Mouse (Mus musculus): ENCODE results near the gene Dbp. TPM values are rescaled to one million over a fixed set of nuclear protein-coding genes. Genes with fewer than 3 reads are reported as not detected.

Gene Dbp
- 7.4 TPM for polyA plus RNA-seq (2017; shearing (Covaris generic))

DNA sequence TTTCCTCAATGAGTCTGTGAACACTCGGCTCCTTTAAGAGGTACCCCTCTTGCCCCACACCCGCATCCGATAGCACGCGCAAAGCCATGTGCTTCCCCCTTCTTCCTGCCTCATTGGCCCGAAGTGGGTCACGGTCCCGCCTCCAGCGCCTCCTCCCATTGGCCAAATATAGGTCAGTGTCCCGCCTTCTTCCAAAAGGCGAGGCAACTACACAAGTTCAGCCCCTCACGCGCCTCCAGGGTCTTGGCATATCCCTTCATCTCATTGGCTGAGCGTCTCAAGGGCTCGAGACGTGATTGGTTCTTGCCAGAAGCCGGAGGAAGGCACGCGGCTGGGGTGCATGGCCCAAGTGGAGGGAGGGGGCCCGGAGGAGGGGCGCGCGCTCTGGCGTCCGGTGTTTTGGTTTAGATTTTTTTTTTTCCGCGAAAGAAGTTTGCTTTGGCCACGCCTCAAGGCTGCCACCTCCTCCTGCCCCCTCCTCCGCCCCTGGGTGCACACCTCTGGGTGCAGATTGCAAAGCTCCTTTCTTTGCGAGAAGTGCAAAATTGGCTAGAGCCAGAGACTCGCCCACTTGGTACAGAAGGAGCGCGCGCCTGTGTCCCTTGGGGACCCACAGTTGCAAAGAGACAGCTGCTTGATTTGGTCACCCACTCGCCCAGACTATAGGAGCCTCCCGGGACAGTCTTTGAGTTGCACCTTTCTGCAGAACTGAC is at the start of gene Dbp:
Dbp (plus strand) TSS at position 359 of the 713 bp plus-strand sequence.

DNA sequence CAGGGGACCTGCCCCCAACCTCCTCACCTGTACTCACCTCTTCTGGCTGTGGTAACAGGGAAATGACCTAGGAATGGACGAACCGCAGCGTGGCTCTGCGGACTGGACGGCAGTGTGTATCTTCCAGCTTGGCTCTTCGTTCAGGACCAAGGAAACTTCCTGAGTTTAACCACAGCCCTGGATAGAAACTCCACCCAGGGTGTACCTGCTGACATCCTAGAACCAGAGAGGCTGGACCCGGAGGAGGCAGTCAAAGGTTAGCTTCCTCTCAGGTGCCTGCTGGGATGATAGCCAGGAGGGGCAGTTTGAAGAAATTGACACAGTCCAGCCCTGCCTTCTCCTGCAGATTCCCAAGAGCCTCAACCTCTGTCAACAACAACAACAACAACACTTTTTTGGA is 38.7 kb upstream of the Dbp start, which contains the start of gene Fut2:
Fut2 (minus strand) TSS at position 234 of the 400 bp plus-strand sequence.

DNA sequence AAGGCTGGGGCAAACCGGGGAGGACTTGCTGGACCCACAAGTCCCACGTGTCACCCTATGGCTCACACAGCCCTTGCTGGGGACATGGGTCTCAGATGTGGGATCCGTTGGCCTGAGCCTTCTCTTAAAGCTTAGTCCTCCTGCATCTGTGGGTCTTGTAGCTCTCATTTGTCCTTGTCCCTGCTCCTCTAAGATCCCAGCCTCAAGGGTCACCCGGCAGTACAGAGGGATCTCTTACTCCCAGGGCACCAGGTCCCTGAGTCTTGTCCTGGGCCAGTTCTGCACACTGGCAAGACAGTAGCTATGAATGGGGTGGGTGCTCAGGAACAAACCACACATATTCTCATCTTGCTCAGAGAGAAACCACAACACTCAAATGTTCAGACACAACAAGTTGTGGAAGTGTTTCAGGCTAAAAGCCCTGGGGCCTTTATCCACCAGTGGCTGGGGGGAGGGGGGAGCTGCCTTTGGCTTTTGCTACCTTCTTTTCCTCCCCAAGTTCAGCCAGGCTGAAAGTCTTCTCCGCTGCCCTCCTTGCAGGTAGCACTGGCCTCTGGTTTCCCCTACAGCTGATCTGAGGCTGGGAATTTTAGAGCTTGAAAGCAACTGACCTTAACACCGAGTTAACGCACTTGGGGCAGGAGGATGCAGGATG is 21.4 kb upstream of the Dbp start, which contains the start of gene Ntn5:
Ntn5 (plus strand) TSS at position 627 of the 655 bp plus-strand sequence.

DNA sequence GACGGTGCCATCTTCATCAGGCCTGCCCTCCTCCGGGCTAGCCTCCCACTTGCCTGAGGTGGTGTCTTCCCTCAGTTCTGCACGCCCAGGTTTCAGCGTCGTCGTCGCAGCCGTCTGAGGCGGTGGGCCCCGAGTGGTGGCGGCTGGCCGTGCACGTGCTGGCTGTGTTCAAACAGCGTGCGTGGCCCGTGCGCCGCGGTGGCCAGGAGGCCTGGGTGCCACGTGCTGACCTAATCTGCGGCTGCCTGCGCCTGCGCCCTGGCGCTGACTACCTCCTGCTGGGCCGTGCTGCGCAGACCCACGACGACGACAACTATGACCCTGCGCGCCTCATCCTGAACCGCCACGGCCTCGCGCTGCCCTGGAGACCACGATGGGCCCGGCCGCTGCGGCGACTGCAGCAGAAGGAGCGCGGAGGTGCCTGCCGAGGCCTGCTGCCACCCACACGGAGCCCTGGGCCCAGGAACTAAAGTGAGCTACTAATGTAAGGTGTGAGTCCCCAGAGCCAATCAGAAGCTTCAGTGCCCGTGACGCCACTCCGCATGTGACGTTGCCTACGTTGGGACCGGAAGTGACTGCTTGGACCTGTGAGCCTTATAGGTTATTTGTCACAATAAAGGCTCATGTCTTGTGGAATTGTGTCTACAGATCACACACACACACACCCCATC is 10.8 kb upstream of the Dbp start, which contains the start of gene Sec1:
Sec1 (minus strand) TSS at position 482 of the 671 bp plus-strand sequence.

DNA sequence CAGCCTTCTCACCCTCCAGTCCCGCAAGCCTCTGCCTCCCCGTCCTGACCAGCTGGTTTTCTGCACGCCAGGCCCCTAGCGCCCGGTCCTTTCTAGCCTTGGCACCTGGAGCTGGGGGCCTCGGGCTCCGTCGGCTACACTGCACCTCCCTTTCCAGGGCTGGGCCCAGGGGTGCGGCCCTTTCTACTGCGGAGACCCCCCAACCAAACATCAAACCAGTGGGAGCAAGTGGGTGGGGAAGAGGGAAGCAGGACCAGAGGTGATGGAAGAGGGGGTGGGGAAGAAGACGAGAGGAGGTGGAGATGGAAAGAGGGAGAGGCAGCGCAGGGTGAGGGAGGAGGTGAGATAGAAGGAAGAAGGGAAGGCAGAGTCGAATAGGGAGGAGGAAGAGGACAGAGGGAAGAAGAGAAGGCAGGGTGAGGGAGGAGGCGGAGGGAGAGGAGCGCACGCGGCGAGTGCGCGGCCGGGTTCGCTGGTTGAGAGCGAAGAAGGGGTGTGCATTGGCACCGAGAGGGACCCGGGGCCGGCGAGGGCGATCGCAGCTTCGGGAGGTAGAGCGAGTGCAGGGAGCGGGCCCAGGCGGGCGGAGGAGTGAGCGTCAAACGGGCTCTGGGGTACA is 5.3 kb upstream of the Dbp start, which contains the start of gene Car11:
Car11 (plus strand) TSS at position 321 of the 619 bp plus-strand sequence.

DNA sequence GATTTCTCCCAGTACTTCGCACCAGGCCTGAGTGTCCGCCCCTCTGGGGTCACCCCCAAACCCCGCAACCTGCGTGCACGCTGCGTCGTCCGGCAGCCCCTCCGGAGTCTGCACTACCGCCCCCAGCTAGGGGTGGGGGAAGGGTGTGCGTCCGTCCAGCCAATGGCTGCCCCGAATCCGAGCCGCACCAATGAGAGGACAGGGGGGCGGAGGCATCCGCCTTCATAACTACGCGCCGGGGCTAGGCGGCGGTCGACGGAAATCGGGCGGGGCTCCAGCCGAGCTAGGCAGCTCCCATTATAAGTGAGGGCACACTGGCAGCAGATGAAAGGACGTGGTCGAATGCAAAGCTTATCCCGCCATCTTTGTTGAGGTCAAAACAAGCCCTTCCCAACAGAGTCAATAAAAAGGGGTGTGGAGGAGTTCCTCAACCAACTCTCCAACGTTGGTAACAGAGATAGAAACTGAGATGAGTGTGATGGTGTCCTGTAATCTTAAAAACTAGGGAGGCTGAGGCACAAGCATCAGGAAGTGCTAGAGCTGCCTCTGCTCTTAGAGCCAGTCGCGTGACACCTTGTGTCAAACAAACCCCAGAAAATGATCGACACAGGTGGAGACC is 10.3 kb downstream of the Dbp start, which contains the start of gene Rpl18:
Rpl18 (plus strand) TSS at position 368 of the 619 bp plus-strand sequence.

DNA sequence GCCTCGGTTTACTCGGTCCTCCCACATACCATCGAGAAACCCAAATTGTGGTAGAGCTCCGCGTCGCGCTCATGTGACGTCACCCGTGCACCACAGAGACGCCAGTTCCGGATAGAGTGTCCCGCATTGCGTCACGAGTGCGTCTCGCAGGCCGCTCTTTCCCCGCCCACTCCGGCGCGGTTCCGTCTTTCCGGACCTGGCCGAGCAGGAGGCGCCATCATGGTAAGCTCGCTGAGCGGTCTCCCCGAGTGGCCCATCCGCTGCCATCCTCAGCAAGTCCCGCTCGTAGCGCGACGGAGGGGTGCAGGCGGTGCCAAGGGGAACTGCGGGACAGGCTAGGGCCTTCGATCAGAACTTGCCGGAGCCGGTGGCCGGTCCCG is 13.0 kb downstream of the Dbp start, which contains the start of gene Sphk2:
Sphk2 (minus strand) TSS at position 85 of the 380 bp plus-strand sequence.

DNA sequence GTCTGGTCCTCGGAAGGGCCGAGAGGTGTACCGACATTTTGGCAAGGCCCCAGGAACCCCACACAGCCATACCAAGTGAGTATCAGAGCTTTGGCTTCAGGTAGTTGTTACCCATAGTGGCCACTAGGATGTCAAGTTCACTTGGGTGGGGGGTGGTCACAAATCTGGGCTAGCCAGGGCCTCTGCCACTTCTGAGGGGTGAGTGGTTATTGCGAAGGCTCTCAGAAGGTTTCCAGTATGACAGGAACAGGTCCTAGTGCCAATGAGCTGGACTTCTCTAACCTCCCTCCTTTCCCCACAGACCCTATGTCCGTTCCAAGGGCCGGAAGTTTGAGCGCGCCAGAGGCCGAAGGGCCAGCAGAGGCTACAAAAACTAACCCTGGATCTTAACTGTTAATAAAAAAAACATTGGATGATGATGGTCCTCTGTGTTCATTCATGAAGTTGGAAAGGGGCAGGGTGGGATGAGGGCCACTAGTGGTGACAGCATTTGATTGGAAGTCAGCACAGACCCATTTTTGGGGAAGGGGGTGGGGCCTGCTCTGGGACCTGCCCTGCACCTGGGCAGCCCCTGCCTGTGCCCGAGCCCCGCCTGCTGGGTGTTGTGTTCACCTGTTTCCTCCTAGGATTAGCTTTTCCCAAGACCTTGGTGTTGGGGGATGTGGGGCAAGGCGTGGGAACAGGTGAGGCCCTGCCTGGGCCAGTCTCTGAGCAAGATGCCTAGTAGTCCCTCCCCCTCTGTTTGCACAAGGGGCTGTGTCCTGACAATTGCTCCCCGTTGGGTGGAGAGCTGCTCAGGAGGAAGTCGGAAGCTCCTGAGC is 15.7 kb downstream of the Dbp start, which contains the start of gene Fam83e:
Fam83e (plus strand) TSS at position 800 of the 821 bp plus-strand sequence.

DNA sequence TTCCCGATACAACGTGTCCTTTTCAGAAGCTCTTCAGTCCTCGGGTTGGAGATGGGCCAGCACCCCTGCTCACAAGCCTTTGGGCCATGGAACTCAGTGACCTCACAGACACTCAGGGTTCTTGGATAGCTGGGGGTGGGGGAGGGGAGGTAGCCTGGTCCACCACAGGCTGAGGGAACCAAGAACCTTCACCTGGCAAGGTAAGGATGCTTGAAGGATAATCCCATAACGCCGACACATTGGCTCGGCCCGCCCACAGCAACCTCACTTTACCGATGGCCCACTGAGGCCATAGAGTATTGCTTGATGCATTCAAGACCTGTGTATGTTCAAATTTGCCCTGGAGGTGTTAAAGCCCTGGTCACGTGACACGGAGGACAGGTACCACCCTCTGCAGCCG is 20.8 kb downstream of the Dbp start, which contains the start of gene Spaca4:
Spaca4 (minus strand) TSS at position 101 of the 400 bp plus-strand sequence.

Other genes starting within 250 kb of the Dbp start
- 2,366 TPM for gene Ftl1, start 245.2 kb upstream of the Dbp start, polyA plus RNA-seq (2017; shearing (Covaris generic))
- 236 TPM for gene Bax, start 238.2 kb upstream of the Dbp start, polyA plus RNA-seq (2017; shearing (Covaris generic))
- 1.3 TPM for gene Tulp2, start 223.2 kb upstream of the Dbp start, polyA plus RNA-seq (2017; shearing (Covaris generic))
- gene Gm45808, start 218.3 kb upstream of the Dbp start, polyA plus RNA-seq (2017; shearing (Covaris generic)), result 0.89 TPM
- gene Dhdh, start 216.3 kb upstream of the Dbp start, polyA plus RNA-seq (2017; shearing (Covaris generic)), result 0.80 TPM
- gene Nucb1, start 194.7 kb upstream of the Dbp start, polyA plus RNA-seq (2017; shearing (Covaris generic)), result 218 TPM
- 751 TPM for gene Ppp1r15a, start 178.8 kb upstream of the Dbp start, polyA plus RNA-seq (2017; shearing (Covaris generic))
- 1.3 TPM for gene Plekha4, start 178.8 kb upstream of the Dbp start, polyA plus RNA-seq (2017; shearing (Covaris generic))
- gene Hsd17b14, start 150.2 kb upstream of the Dbp start, polyA plus RNA-seq (2017; shearing (Covaris generic)), result 2.0 TPM
- gene Bcat2, start 134.9 kb upstream of the Dbp start, polyA plus RNA-seq (2017; shearing (Covaris generic)), result 38.0 TPM
- not detected for gene Fgf21, start 89.6 kb upstream of the Dbp start, polyA plus RNA-seq (2017; shearing (Covaris generic))
- gene Fut1, start 87.8 kb upstream of the Dbp start, polyA plus RNA-seq (2017; shearing (Covaris generic)), result 1.2 TPM
- not detected for gene Izumo1, start 83.3 kb upstream of the Dbp start, polyA plus RNA-seq (2017; shearing (Covaris generic))
- gene Rasip1, start 77.6 kb upstream of the Dbp start, polyA plus RNA-seq (2017; shearing (Covaris generic)), result not detected
- gene Mamstr, start 65.1 kb upstream of the Dbp start, polyA plus RNA-seq (2017; shearing (Covaris generic)), result 1.1 TPM
- gene Fut2, start 38.7 kb upstream of the Dbp start, polyA plus RNA-seq (2017; shearing (Covaris generic)), result 0.89 TPM
- gene Ntn5, start 21.1 kb upstream of the Dbp start, polyA plus RNA-seq (2017; shearing (Covaris generic)), result not detected
- not detected for gene Sec1, start 10.7 kb upstream of the Dbp start, polyA plus RNA-seq (2017; shearing (Covaris generic))
- 1.3 TPM for gene Car11, start 5.2 kb upstream of the Dbp start, polyA plus RNA-seq (2017; shearing (Covaris generic))
- gene Rpl18, start 10.4 kb downstream of the Dbp start, polyA plus RNA-seq (2017; shearing (Covaris generic)), result 1,531 TPM
- gene Sphk2, start 12.9 kb downstream of the Dbp start, polyA plus RNA-seq (2017; shearing (Covaris generic)), result 17.9 TPM
- gene Fam83e, start 16.1 kb downstream of the Dbp start, polyA plus RNA-seq (2017; shearing (Covaris generic)), result 0.57 TPM
- not detected for gene Spaca4, start 20.7 kb downstream of the Dbp start, polyA plus RNA-seq (2017; shearing (Covaris generic))
- gene Lmtk3, start 78.7 kb downstream of the Dbp start, polyA plus RNA-seq (2017; shearing (Covaris generic)), result 0.13 TPM
- gene Sult2b1, start 79.6 kb downstream of the Dbp start, polyA plus RNA-seq (2017; shearing (Covaris generic)), result 13.1 TPM
- 153 TPM for gene Cyth2, start 109.5 kb downstream of the Dbp start, polyA plus RNA-seq (2017; shearing (Covaris generic))
- gene Kcnj14, start 119.7 kb downstream of the Dbp start, polyA plus RNA-seq (2017; shearing (Covaris generic)), result 0.46 TPM
- gene Grwd1, start 125.9 kb downstream of the Dbp start, polyA plus RNA-seq (2017; shearing (Covaris generic)), result 34.7 TPM
- 55.4 TPM for gene Kdelr1, start 167.7 kb downstream of the Dbp start, polyA plus RNA-seq (2017; shearing (Covaris generic))
- gene Grin2d, start 173.3 kb downstream of the Dbp start, polyA plus RNA-seq (2017; shearing (Covaris generic)), result 0.84 TPM
- gene Syngr4, start 191.6 kb downstream of the Dbp start, polyA plus RNA-seq (2017; shearing (Covaris generic)), result not detected
- 3.7 TPM for gene Tmem143, start 191.9 kb downstream of the Dbp start, polyA plus RNA-seq (2017; shearing (Covaris generic))
- 436 TPM for gene Emp3, start 216.3 kb downstream of the Dbp start, polyA plus RNA-seq (2017; shearing (Covaris generic))
- gene Ccdc114, start 219.0 kb downstream of the Dbp start, polyA plus RNA-seq (2017; shearing (Covaris generic)), result 1.2 TPM

All from effector memory CD4-positive, alpha-beta T cell, adult 7 months (primary cell).